Mouse (Mus musculus) CH12.LX (cell line): ENCODE results near the gene Cyp27b1. TPM values are rescaled to one million over a fixed set of nuclear protein-coding genes. Genes with fewer than 3 reads are reported as not detected.

ENCODE experiments used
- DNase-seq: peaks from one replicate; pipeline ENCODE4 v3.0.0-alpha.2; 2013; ENCODE audit errors: extremely low read depth
- H3K27ac ChIP-seq: 2 replicates; pipeline ENCODE4 v1.5.1; 2012; ENCODE audit warnings: low read depth, mild to moderate bottlenecking, control low read depth, moderate library complexity; ENCODE audit not compliant: insufficient read depth
- H3K27me3 ChIP-seq: replicated peaks from 2 replicates; pipeline ENCODE3; 2012; ENCODE audit warnings: inconsistent platforms
- H3K36me3 ChIP-seq, 2 experiments: replicated peaks in 1 of 2; 2 replicates each; pipeline versions ENCODE3 to v1.6.1; 2012; ENCODE audit warnings: inconsistent platforms in 1 of 2, low read length in 1 of 2, mild to moderate bottlenecking in 1 of 2, mixed read lengths in 1 of 2, moderate library complexity in 1 of 2; ENCODE audit not compliant: control insufficient read depth in 1 of 2, insufficient read depth in 1 of 2
- H3K4me1 ChIP-seq, 2 experiments: 2 replicates each; pipeline ENCODE4 v1.6.1; 2012; ENCODE audit warnings: inconsistent platforms in 1 of 2, moderate library complexity in 1 of 2; ENCODE audit not compliant: insufficient read depth in 2 of 2, control insufficient read depth in 1 of 2
- H3K4me2 ChIP-seq: 2 replicates; pipeline ENCODE4 v1.6.1; 2012; ENCODE audit warnings: low read depth, mild to moderate bottlenecking, control low read depth; ENCODE audit not compliant: poor library complexity, insufficient read depth, severe bottlenecking
- H3K4me3 ChIP-seq, 3 experiments: fragments of 150-350 bp in 1 of 3; sonication (generic) in 1 of 3; replicated peaks in 1 of 3; 2 replicates each; pipeline versions ENCODE3 to v1.5.1; 2011 to 2012; ENCODE audit warnings: low read depth in 2 of 3, low read length in 2 of 3, mild to moderate bottlenecking in 2 of 3, moderate library complexity in 2 of 3, control low read depth in 1 of 3, improper control_type of control experiment in 1 of 3, inconsistent platforms in 1 of 3, mixed read lengths in 1 of 3; ENCODE audit not compliant: poor library complexity in 1 of 3
- H3K79me2 ChIP-seq: replicated peaks from 2 replicates; pipeline ENCODE4 v1.6.1; 2012; ENCODE audit warnings: mild to moderate bottlenecking, moderate library complexity; ENCODE audit not compliant: control insufficient read depth, poor library complexity, insufficient read depth, severe bottlenecking; ENCODE audit errors: extremely low read depth
- H3K9ac ChIP-seq: 2 replicates; pipeline ENCODE4 v1.6.1; 2012; ENCODE audit warnings: low read depth, mild to moderate bottlenecking, control low read depth, moderate library complexity; ENCODE audit not compliant: insufficient read depth
- H3K9me3 ChIP-seq: replicated peaks from 2 replicates; pipeline ENCODE3; 2012; ENCODE audit warnings: low read length, inconsistent platforms, mixed read lengths
- CHD1 ChIP-seq: IDR thresholded peaks from 2 replicates; pipeline ENCODE4 v1.6.1; 2012; ENCODE audit warnings: low read depth, low read length, improper control_type of control experiment, inconsistent platforms
- CHD2 ChIP-seq: IDR thresholded peaks from 2 replicates; pipeline ENCODE4 v1.6.1; 2011; ENCODE audit warnings: low read length, improper control_type of control experiment
- CTCF ChIP-seq, 2 experiments: IDR thresholded peaks in 1 of 2; conservative IDR thresholded peaks in 1 of 2; 2 replicates each; pipeline ENCODE4 v1.5.1; 2011 to 2012; ENCODE audit warnings: low read depth in 2 of 2, low read length in 2 of 2, improper control_type of control experiment in 1 of 2, inconsistent platforms in 1 of 2, mild to moderate bottlenecking in 1 of 2, moderate library complexity in 1 of 2
- E2F4 ChIP-seq: IDR thresholded peaks from 2 replicates; pipeline ENCODE4 v1.6.1; 2011; ENCODE audit warnings: low read depth, low read length, improper control_type of control experiment; ENCODE audit not compliant: insufficient replicate concordance
- ELF1 ChIP-seq: IDR thresholded peaks from 2 replicates; pipeline ENCODE4 v1.6.1; 2014; ENCODE audit warnings: low read depth, mild to moderate bottlenecking, inconsistent platforms, low read length, improper control_type of control experiment
- ETS1 ChIP-seq: conservative IDR thresholded peaks from 2 replicates; pipeline ENCODE4 v1.6.1; 2012; ENCODE audit warnings: low read depth, mild to moderate bottlenecking, inconsistent platforms, low read length, improper control_type of control experiment, moderate library complexity
- HCFC1 ChIP-seq: IDR thresholded peaks from 2 replicates; pipeline ENCODE4 v1.6.1; 2012; ENCODE audit warnings: low read depth, mild to moderate bottlenecking, inconsistent platforms, low read length, improper control_type of control experiment
- IRF4 ChIP-seq: IDR thresholded peaks from 2 replicates; pipeline ENCODE4 v1.6.1; 2014; ENCODE audit warnings: low read depth, mild to moderate bottlenecking, inconsistent platforms, low read length, improper control_type of control experiment
- JUND ChIP-seq: conservative IDR thresholded peaks from 2 replicates; pipeline ENCODE4 v1.6.1; 2011; ENCODE audit warnings: low read depth, low read length, improper control_type of control experiment
- KAT2A ChIP-seq: IDR thresholded peaks from 2 replicates; pipeline ENCODE4 v1.6.1; 2012; ENCODE audit warnings: low read length, improper control_type of control experiment, inconsistent platforms; ENCODE audit not compliant: insufficient replicate concordance
- MAFK ChIP-seq: IDR thresholded peaks from 2 replicates; pipeline ENCODE4 v1.6.1; 2011; ENCODE audit warnings: low read length, improper control_type of control experiment; ENCODE audit not compliant: insufficient replicate concordance
- MAZ ChIP-seq: IDR thresholded peaks from 2 replicates; pipeline ENCODE4 v1.6.1; 2012; ENCODE audit warnings: low read depth, mild to moderate bottlenecking, inconsistent platforms, low read length, improper control_type of control experiment, moderate library complexity
- MEF2A ChIP-seq: IDR thresholded peaks from 2 replicates; pipeline ENCODE4 v1.6.1; 2014; ENCODE audit warnings: low read depth, mild to moderate bottlenecking, inconsistent platforms, low read length, improper control_type of control experiment, borderline replicate concordance
- MXI1 ChIP-seq: IDR thresholded peaks from 2 replicates; pipeline ENCODE4 v1.6.1; 2011; ENCODE audit warnings: mild to moderate bottlenecking, low read depth, low read length, improper control_type of control experiment
- MYC ChIP-seq: IDR thresholded peaks from 2 replicates; pipeline ENCODE4 v1.6.1; 2011; ENCODE audit warnings: low read depth, mild to moderate bottlenecking, improper control_type of control experiment, low read length
- NELFE ChIP-seq: IDR thresholded peaks from 2 replicates; pipeline ENCODE4 v1.6.1; 2011; ENCODE audit warnings: low read depth, low read length, improper control_type of control experiment
- NRF1 ChIP-seq: IDR thresholded peaks from 2 replicates; pipeline ENCODE4 v1.6.1; 2014; ENCODE audit warnings: low read depth, mild to moderate bottlenecking, inconsistent platforms, low read length, improper control_type of control experiment, moderate library complexity
- PAX5 ChIP-seq: IDR thresholded peaks from 2 replicates; pipeline ENCODE4 v1.6.1; 2012; ENCODE audit warnings: low read length, inconsistent platforms, mixed read lengths
- POLR2A ChIP-seq: IDR thresholded peaks from 2 replicates; pipeline ENCODE4 v1.6.1; 2011; ENCODE audit warnings: low read depth, mild to moderate bottlenecking, improper control_type of control experiment, low read length
- RAD21 ChIP-seq: IDR thresholded peaks from 2 replicates; pipeline ENCODE4 v1.6.1; 2011; ENCODE audit warnings: low read depth, mild to moderate bottlenecking, low read length, improper control_type of control experiment, moderate library complexity
- RCOR1 ChIP-seq: conservative IDR thresholded peaks from 2 replicates; pipeline ENCODE4 v1.6.1; 2012; ENCODE audit warnings: low read depth, mild to moderate bottlenecking, inconsistent platforms, low read length, improper control_type of control experiment
- SIN3A ChIP-seq: IDR thresholded peaks from 2 replicates; pipeline ENCODE4 v1.6.1; 2012; ENCODE audit warnings: low read length, improper control_type of control experiment, inconsistent platforms
- SMC3 ChIP-seq: IDR thresholded peaks from 2 replicates; pipeline ENCODE4 v1.6.1; 2011; ENCODE audit warnings: low read depth, low read length, improper control_type of control experiment
- TCF12 ChIP-seq: IDR thresholded peaks from 2 replicates; pipeline ENCODE4 v1.6.1; 2014; ENCODE audit warnings: low read depth, mild to moderate bottlenecking, inconsistent platforms, low read length, improper control_type of control experiment
- USF1 ChIP-seq: IDR thresholded peaks from 2 replicates; pipeline ENCODE4 v1.6.1; 2014; ENCODE audit warnings: low read depth, mild to moderate bottlenecking, inconsistent platforms, low read length, improper control_type of control experiment
- USF2 ChIP-seq: conservative IDR thresholded peaks from 2 replicates; pipeline ENCODE4 v1.6.1; 2011; ENCODE audit warnings: low read depth, low read length, improper control_type of control experiment
- ZC3H11A ChIP-seq: IDR thresholded peaks from 2 replicates; pipeline ENCODE4 v1.6.1; 2012; ENCODE audit warnings: low read depth, mild to moderate bottlenecking, inconsistent platforms, low read length, improper control_type of control experiment
- ZKSCAN1 ChIP-seq: IDR thresholded peaks from 2 replicates; pipeline ENCODE4 v1.6.1; 2012; ENCODE audit warnings: low read depth, inconsistent platforms, low read length, improper control_type of control experiment, borderline replicate concordance
- ZMIZ1 ChIP-seq: IDR thresholded peaks from 2 replicates; pipeline ENCODE4 v1.6.1; 2012; ENCODE audit warnings: low read depth, mild to moderate bottlenecking, inconsistent platforms, low read length, improper control_type of control experiment
- ZNF384 ChIP-seq: IDR thresholded peaks from 2 replicates; pipeline ENCODE4 v1.6.1; 2012; ENCODE audit warnings: low read depth, low read length, improper control_type of control experiment, inconsistent platforms
- dilution Hi-C: fragments of 300-500 bp; cut with MboI; formaldehyde crosslinking; loops from 2 replicates; pipeline ENCODE4 v1.14.3; 2020; ENCODE audit warnings: low sequenced_read_pairs; ENCODE audit not compliant: extremely low pct_unique_long_range_greater_than_20kb, extremely low pct_ligation_motif_present
- in situ Hi-C: fragments of 300-500 bp; cut with MboI; formaldehyde crosslinking; loops from 3 replicates; pipeline ENCODE4 v1.14.3; 2019; ENCODE audit warnings: low sequenced_read_pairs, low pct_ligation_motif_present, low pct_unique_long_range_greater_than_20kb, mixed read lengths
- polyA plus RNA-seq: library from polyadenylated mRNA; unstranded; fragments of >175 nt; gene quantifications from 2 replicates; pipeline ENCODE4 v1.2.1, GENCODE M21; 2012; ENCODE audit warnings: low read depth; ENCODE audit not compliant: insufficient read length
- total RNA-seq, 2 experiments: library from RNA; depleted of rRNA; stranded (reverse); fragments of 300-350 nt in 1 of 2; fragments of >200 nt in 1 of 2; gene quantifications; 2 replicates each; pipeline ENCODE4 v1.2.3; 2012 to 2014

The Cyp27b1 gene
- total and polyA plus RNA-seq, 3 experiments, result 0.32 to 1.4 (median 0.42) TPM

DNA sequence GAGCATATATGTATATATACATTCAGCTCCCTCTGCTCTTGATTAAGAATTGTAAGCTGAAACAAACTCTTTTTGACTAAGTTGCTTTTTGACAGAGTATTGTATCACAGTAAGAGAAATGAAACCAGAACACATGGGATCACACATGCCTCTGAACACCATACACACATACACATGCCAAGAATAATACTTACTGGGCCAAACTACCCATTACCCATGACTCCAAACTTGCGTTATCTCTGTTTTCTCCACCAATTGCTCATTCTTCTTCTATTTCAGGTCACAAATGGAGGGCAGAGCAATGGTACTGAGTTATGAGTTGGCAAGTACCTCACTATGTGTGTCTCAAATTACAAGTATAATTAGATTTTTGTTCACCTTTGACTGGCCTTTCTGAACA is 25.9 kb downstream of the Cyp27b1 start:
- Histone ChIP-seq H3K9me3 (no peaks in the 10 kb centered on the region), H3K36me3 (peaks cover 0 to 14% of the 10 kb centered on the region in 2 experiments)
- no peak for TF ChIP-seq CTCF (conservative IDR thresholded peaks at IDR 0.05 in 1 of 2, IDR thresholded peaks at IDR 0.05 in 1 of 2; ENCODE audit: low read depth in 2 of 2, low read length in 2 of 2)
- no peak for TF ChIP-seq ZMIZ1
- TF ChIP-seq NELFE, result no peak
- no peak for TF ChIP-seq KAT2A
- no peak for TF ChIP-seq JUND
- no peak for TF ChIP-seq USF1
- no peak for TF ChIP-seq RAD21
- no peak for TF ChIP-seq E2F4
- TF ChIP-seq PAX5, result no peak
- TF ChIP-seq USF2, result no peak
- no peak for TF ChIP-seq CHD1
- no peak for TF ChIP-seq NRF1
- TF ChIP-seq MAFK, result no peak
- no peak for TF ChIP-seq CHD2
- no peak for TF ChIP-seq ZC3H11A
- no peak for TF ChIP-seq MYC
- TF ChIP-seq ELF1, result no peak
- no peak for TF ChIP-seq ZNF384
- no peak for TF ChIP-seq ETS1
- TF ChIP-seq, all 38 proteins: peak for 0
- no peak for DNase-seq
- Histone ChIP-seq H3K4me1 (peaks cover 9 to 31% of the 10 kb centered on the region in 2 experiments; a peak in 3 of 4 replicates), H3K4me3 (no peak overlapping the region), H3K9ac (no peak overlapping the region), H3K79me2 (peaks cover 11% of the 10 kb centered on the region), H3K27me3 (no peaks in the 10 kb centered on the region), H3K27ac (no peak overlapping the region), H3K4me2 (no peak overlapping the region)
- in situ Hi-C loops (no loop called here), dilution Hi-C loops (no loop called here)

DNA sequence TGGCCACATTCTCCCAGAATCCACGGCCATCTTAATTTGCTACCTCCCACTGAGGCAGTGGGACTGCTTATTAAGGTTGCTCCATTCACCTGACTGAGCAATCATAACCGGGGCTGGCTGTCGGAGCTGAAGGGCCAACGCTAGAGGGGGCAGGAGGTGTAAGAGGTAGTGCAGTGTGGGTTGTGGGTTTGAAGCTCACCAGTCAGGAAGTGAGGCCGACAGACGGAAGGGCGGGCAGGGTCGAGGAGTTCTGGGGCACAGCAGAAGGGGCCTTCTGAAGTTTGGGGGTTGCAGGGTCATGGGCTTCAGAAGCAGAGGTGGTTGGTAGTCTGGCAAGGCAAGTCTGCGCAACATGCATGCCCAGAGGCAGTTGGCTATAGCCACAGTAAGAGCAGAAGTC is 27.0 kb downstream of the Cyp27b1 start, which contains the start of gene Agap2:
Gene Agap2 (plus strand): TSS at position 205 of the 400 bp plus-strand sequence.
- Histone ChIP-seq H3K27me3 (no peaks in the 10 kb centered on the region), H3K27ac (peak within 1 kb of the TSS; percentile 25; the same call in 1 of the 2 replicates), H3K9ac (peak within 1 kb of the TSS; percentile 59), H3K4me1 (peaks cover 9 to 27% of the 10 kb centered on the region in 2 experiments; a peak in 3 of 4 replicates), H3K4me3 (peak within 1 kb of the TSS; percentile 68 to 88 (median 77)), H3K9me3 (no peaks in the 10 kb centered on the region), H3K4me2 (peak within 1 kb of the TSS; percentile 59), H3K36me3 (peaks cover 7 to 25% of the 10 kb centered on the region in 2 experiments), H3K79me2 (peaks cover 9% of the 10 kb centered on the region)
- in situ Hi-C loops, result no loop called here
- dilution Hi-C loops, result no loop called here
- peak; percentile 76 for TF ChIP-seq POLR2A
- peak; percentile 49; the same call in 1 of the 2 replicates for TF ChIP-seq RCOR1
- peak; percentile 34 for TF ChIP-seq RAD21
- no peak for TF ChIP-seq CHD2
- 0 out of 2 replicates have a peak, but pooled peaks have one; percentile 26 for TF ChIP-seq ETS1
- TF ChIP-seq MEF2A, result peak; percentile 65; the same call in 1 of the 2 replicates
- TF ChIP-seq ZKSCAN1, result no peak
- peak; percentile 50; the same call in 1 of the 2 replicates for TF ChIP-seq MXI1
- no peak for TF ChIP-seq HCFC1
- no peak for TF ChIP-seq IRF4
- peak; percentile 88 for TF ChIP-seq ELF1
- peak; percentile 73; the same call in 1 of the 2 replicates for TF ChIP-seq SIN3A
- TF ChIP-seq MAZ, result peak; percentile 78; the same call in 1 of the 2 replicates
- TF ChIP-seq CHD1, result no peak
- TF ChIP-seq NELFE, result peak; percentile 66
- peak in 1 of 2 experiments; percentile 76; a peak in 2 of 4 replicates for TF ChIP-seq CTCF (conservative IDR thresholded peaks at IDR 0.05 in 1 of 2, IDR thresholded peaks at IDR 0.05 in 1 of 2; ENCODE audit: low read depth in 2 of 2, low read length in 2 of 2)
- TF ChIP-seq E2F4, result no peak
- 0 out of 2 replicates have a peak, but pooled peaks have one; percentile 22 for TF ChIP-seq KAT2A
- TF ChIP-seq SMC3, result peak; percentile 54
- TF ChIP-seq NRF1, result no peak
- no peak for TF ChIP-seq ZMIZ1
- TF ChIP-seq PAX5, result no peak
- TF ChIP-seq TCF12, result peak; percentile 52; the same call in 1 of the 2 replicates
- peak; percentile 90 for DNase-seq
